ENCODE assay signal across 8 mouse cellular contexts in the genomic region with DNA sequence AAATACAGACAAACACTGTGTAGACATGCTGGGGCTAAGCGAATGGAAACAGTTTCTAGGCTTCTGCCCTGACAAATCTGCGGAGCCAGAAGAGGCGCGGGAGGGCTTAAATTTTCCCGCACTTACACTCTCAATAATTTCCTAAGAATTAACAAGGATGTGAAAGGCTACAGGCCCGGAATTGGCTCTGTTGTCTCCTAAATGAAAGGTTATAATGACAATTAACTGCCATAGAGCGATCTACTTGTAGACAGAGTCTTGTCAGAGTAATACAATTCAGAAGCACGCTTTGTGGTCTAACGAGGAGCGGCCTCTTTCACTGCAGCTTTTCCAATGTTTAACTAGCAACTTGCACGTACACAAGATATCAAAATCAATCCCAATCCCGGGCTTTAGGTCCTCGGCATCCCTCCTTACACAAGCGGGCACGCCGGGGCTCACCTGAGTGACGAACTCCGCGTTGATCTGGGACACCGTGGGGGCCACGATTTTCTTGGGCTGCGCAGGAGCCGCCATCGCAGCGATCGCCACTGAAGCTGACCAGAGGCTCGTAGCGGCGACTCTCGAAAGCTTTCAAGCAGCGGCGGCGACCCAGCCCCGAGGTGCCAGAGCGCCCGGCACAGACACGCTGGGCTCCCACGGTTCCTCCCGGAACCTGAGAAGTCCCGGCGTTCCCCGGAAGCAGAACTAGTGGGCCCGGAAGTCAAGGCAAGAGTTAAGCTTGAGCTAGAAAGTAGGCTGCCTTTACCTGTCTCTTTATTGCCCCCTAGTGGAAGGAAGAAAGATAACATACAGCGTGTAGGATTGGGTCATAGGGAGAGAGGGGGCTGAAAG. TPM values are rescaled to one million over a fixed set of nuclear protein-coding genes. Genes with fewer than 3 reads are reported as not detected.
A peak's percentile ranks its signal among the peaks of the same experiment; 100 is the strongest.
DNase-seq lines count a peak whose midpoint lies in the region; ATAC-seq and TF ChIP-seq lines count a peak whose summit lies in the region.

No protein-coding gene starts in this region.

- DNase-seq in c-Kit-positive CD71-positive TER-119-positive erythroid progenitor cells, embryonic 14.5 days (ENCODE audit: low spot score), result peak; percentile 79
- peak; percentile 92 for DNase-seq in heart, postnatal 0 days (ENCODE audit: low spot score)
- peak; percentile 79 to 88 for DNase-seq in kidney, postnatal 4 days

- peak overlapping the region; percentile 100 for H3K4me3 ChIP-seq in ES-Bruce4 (ENCODE audit: low read depth, low read length)
- H3K4me3 ChIP-seq in forebrain, embryonic 12.5 days (replicated peaks), result peak overlapping the region; percentile 88
- peak overlapping the region; percentile 95 for H3K4me3 ChIP-seq in heart, postnatal 0 days (ENCODE audit: low read depth, low read length)
- H3K4me3 ChIP-seq in liver, embryonic 16.5 days (ENCODE audit: low read depth, low read length), result peak overlapping the region; percentile 81
- peak overlapping the region; percentile 93 for H3K4me3 ChIP-seq in neural tube, embryonic 13.5 days
- peak overlapping the region; percentile 100 for H3K4me3 ChIP-seq in testis, adult 2 months (ENCODE audit: control insufficient read depth, low read depth, low read length)

- peak overlapping the region; percentile 92 for H3K4me2 ChIP-seq in forebrain, embryonic 12.5 days
- H3K4me2 ChIP-seq in heart, postnatal 0 days (ENCODE audit: low read depth, low read length), result peak overlapping the region; percentile 84
- peak overlapping the region; percentile 67 for H3K4me2 ChIP-seq in liver, embryonic 16.5 days (ENCODE audit: low read depth, low read length)
- peak overlapping the region; percentile 96 for H3K4me2 ChIP-seq in neural tube, embryonic 13.5 days

- no peak overlapping the region for H3K27ac ChIP-seq in ES-Bruce4 (ENCODE audit: insufficient read depth, low read length)
- 0 out of 2 replicates have a peak overlapping the region, but pooled peaks have one; percentile 31 for H3K27ac ChIP-seq in forebrain, embryonic 12.5 days
- H3K27ac ChIP-seq in heart, postnatal 0 days (ENCODE audit: low read depth), result 0 out of 2 replicates have a peak overlapping the region, but pooled peaks have one; percentile 58
- H3K27ac ChIP-seq in liver, embryonic 16.5 days (ENCODE audit: low read length), result no peak overlapping the region
- no peak overlapping the region for H3K27ac ChIP-seq in neural tube, embryonic 13.5 days (replicated peaks)
- H3K27ac ChIP-seq in testis, adult 2 months (ENCODE audit: control insufficient read depth, insufficient read depth, low read depth, low read length), result peak overlapping the region; percentile 73

- H3K9ac ChIP-seq in ES-Bruce4 (ENCODE audit: low read depth, poor library complexity, severe bottlenecking), result peak overlapping the region; percentile 100
- peak overlapping the region; percentile 83 for H3K9ac ChIP-seq in forebrain, embryonic 12.5 days
- H3K9ac ChIP-seq in heart, postnatal 0 days (replicated peaks; ENCODE audit: low read depth, low read length), result peak overlapping the region; percentile 88
- H3K9ac ChIP-seq in liver, embryonic 16.5 days (ENCODE audit: low read depth, low read length), result peak overlapping the region; percentile 85
- peak overlapping the region; percentile 87 for H3K9ac ChIP-seq in neural tube, embryonic 13.5 days

- H3K27me3 ChIP-seq in ES-Bruce4 (ENCODE audit: control insufficient read depth, insufficient read depth, low read length, poor library complexity, severe bottlenecking), result no peaks in the 10 kb centered on the region
- 0 out of 2 replicates have a peak, but pooled peaks cover 3% of the 10 kb centered on the region for H3K27me3 ChIP-seq in forebrain, embryonic 12.5 days
- no peaks in the 10 kb centered on the region for H3K27me3 ChIP-seq in heart, postnatal 0 days (ENCODE audit: control insufficient read depth, insufficient read depth, low read length)
- no peaks in the 10 kb centered on the region for H3K27me3 ChIP-seq in liver, embryonic 16.5 days (ENCODE audit: control insufficient read depth, insufficient read depth, low read depth, low read length)
- H3K27me3 ChIP-seq in neural tube, embryonic 13.5 days, result no peaks in the 10 kb centered on the region
- H3K27me3 ChIP-seq in testis, adult 2 months (ENCODE audit: control insufficient read depth, insufficient read depth, low read length), result no peaks in the 10 kb centered on the region

- ATAC-seq in forebrain, embryonic 12.5 days (ENCODE audit: low FRiP score), result peak; percentile 94
- ATAC-seq in heart, postnatal 0 days (ENCODE audit: insufficient read depth, low read depth), result peak; percentile 93
- peak; percentile 90 for ATAC-seq in liver, embryonic 16.5 days (ENCODE audit: low read depth)
- ATAC-seq in neural tube, embryonic 13.5 days (ENCODE audit: low read depth), result peak; percentile 97

- no peak for TF ChIP-seq EP300 in ES-Bruce4 (IDR thresholded peaks at IDR 0.05; ENCODE audit: insufficient read depth, low read depth, low read length)
- TF ChIP-seq EP300 in heart, postnatal 0 days (IDR thresholded peaks at IDR 0.05; ENCODE audit: low read depth), result no peak

- peak; percentile 29 for TF ChIP-seq POLR2A in ES-Bruce4 (IDR thresholded peaks at IDR 0.05; ENCODE audit: insufficient read depth, low read length)
- peak; percentile 86 for TF ChIP-seq POLR2A in testis, adult 2 months (IDR thresholded peaks at IDR 0.05; ENCODE audit: control insufficient read depth, low read depth, low read length)

- peaks cover 2% of the 10 kb centered on the region for H3K4me1 ChIP-seq in ES-Bruce4 (ENCODE audit: control insufficient read depth, insufficient read depth, low read length)
- peaks cover 9% of the 10 kb centered on the region for H3K4me1 ChIP-seq in forebrain, embryonic 12.5 days
- peaks cover 11% of the 10 kb centered on the region for H3K4me1 ChIP-seq in heart, postnatal 0 days (ENCODE audit: control insufficient read depth, insufficient read depth)
- H3K4me1 ChIP-seq in liver, embryonic 16.5 days (ENCODE audit: control insufficient read depth, low read depth, low read length), result peaks cover 6% of the 10 kb centered on the region
- peaks cover 15% of the 10 kb centered on the region for H3K4me1 ChIP-seq in neural tube, embryonic 13.5 days (replicated peaks)
- 0 out of 2 replicates have a peak, but pooled peaks cover 2% of the 10 kb centered on the region for H3K4me1 ChIP-seq in testis, adult 2 months (ENCODE audit: control insufficient read depth, insufficient read depth, low read length)

- H3K9me3 ChIP-seq in ES-Bruce4 (replicated peaks; ENCODE audit: control insufficient read depth, insufficient read depth, low read length, poor library complexity, severe bottlenecking), result no peaks in the 10 kb centered on the region
- H3K9me3 ChIP-seq in forebrain, embryonic 12.5 days, result no peaks in the 10 kb centered on the region
- no peaks in the 10 kb centered on the region for H3K9me3 ChIP-seq in heart, postnatal 0 days (replicated peaks; ENCODE audit: control insufficient read depth, low read length)
- H3K9me3 ChIP-seq in liver, embryonic 16.5 days (replicated peaks; ENCODE audit: control insufficient read depth, low read length), result no peaks in the 10 kb centered on the region
- H3K9me3 ChIP-seq in neural tube, embryonic 13.5 days, result no peaks in the 10 kb centered on the region

- H3K36me3 ChIP-seq in ES-Bruce4 (ENCODE audit: control insufficient read depth, insufficient read depth, low read length, poor library complexity, severe bottlenecking), result peaks cover 8% of the 10 kb centered on the region
- peaks cover 21% of the 10 kb centered on the region for H3K36me3 ChIP-seq in forebrain, embryonic 12.5 days (replicated peaks)
- H3K36me3 ChIP-seq in heart, postnatal 0 days (replicated peaks; ENCODE audit: control insufficient read depth, insufficient read depth, low read length), result peaks cover 16% of the 10 kb centered on the region; the same call in 1 of the 2 replicates
- no peaks in the 10 kb centered on the region; the same call in 1 of the 2 replicates for H3K36me3 ChIP-seq in liver, embryonic 16.5 days (ENCODE audit: control insufficient read depth, insufficient read depth)
- peaks cover 18% of the 10 kb centered on the region for H3K36me3 ChIP-seq in neural tube, embryonic 13.5 days
- H3K36me3 ChIP-seq in testis, adult 2 months (ENCODE audit: control insufficient read depth, insufficient read depth, low read length), result no peaks in the 10 kb centered on the region

- WGBS in forebrain, embryonic 12.5 days, result under 1% methylated on average over 44 of the region's 44 CpGs
- WGBS in heart, postnatal 0 days, result under 1% methylated on average over 44 of the region's 44 CpGs
- WGBS in liver, embryonic 16.5 days (ENCODE audit: insufficient replicate concordance), result under 1% methylated on average over 44 of the region's 44 CpGs
- under 1% methylated on average over 44 of the region's 44 CpGs for WGBS in neural tube, embryonic 13.5 days

- TF ChIP-seq CTCF in ES-Bruce4 (IDR thresholded peaks at IDR 0.05; ENCODE audit: low read depth, low read length), result peak; percentile 14
- TF ChIP-seq CTCF in heart, postnatal 0 days (IDR thresholded peaks at IDR 0.05; ENCODE audit: low read depth), result peak; percentile 93
- TF ChIP-seq CTCF in testis, adult 2 months (IDR thresholded peaks at IDR 0.05; ENCODE audit: control insufficient read depth, insufficient read depth, insufficient replicate concordance, low read depth, low read length), result peak; percentile 38; the same call in 1 of the 2 replicates

RNA-seq across cellular contexts. Expression of a gene that starts 12.0 kb away (rescaled TPM):
- polyA plus RNA-seq in ES-Bruce4 (2011; ENCODE audit: insufficient read depth, insufficient read length, low read depth, missing spikeins), result 103 and 108 TPM in 2 replicates
- polyA plus RNA-seq in forebrain, embryonic 12.5 days (2016; fragmentation: Nextera tagmentation; extraction: Ambion mirVana), result 58.9 and 71.2 TPM in 2 replicates
- total RNA-seq in heart, postnatal 0 days (2014; rRNA removed; ENCODE audit: low replicate concordance), result 15.0 and 16.1 TPM in 2 replicates
- polyA plus RNA-seq in heart, postnatal 0 days (2015; fragmentation: Nextera tagmentation; extraction: Ambion mirVana), result 15.9 and 18.6 TPM in 2 replicates
- 16.3 and 16.5 TPM in 2 replicates for polyA plus RNA-seq in liver, embryonic 16.5 days (2015; fragmentation: Nextera tagmentation; extraction: Ambion mirVana)
- polyA plus RNA-seq in neural tube, embryonic 13.5 days (2015; fragmentation: Nextera tagmentation; extraction: Ambion mirVana), result 40.4 and 43.1 TPM in 2 replicates
- polyA plus RNA-seq in testis, adult 2 months (2012; rRNA removed), result 13.3 and 14.5 TPM in 2 replicates

RNA-seq across cellular contexts. Expression of a gene that starts 26.4 kb away (rescaled TPM):
- 15.7 and 16.0 TPM in 2 replicates for polyA plus RNA-seq in ES-Bruce4 (2011; ENCODE audit: insufficient read depth, insufficient read length, low read depth, missing spikeins)
- 4.8 and 4.9 TPM in 2 replicates for polyA plus RNA-seq in forebrain, embryonic 12.5 days (2016; fragmentation: Nextera tagmentation; extraction: Ambion mirVana)
- 6.7 and 7.3 TPM in 2 replicates for total RNA-seq in heart, postnatal 0 days (2014; rRNA removed; ENCODE audit: low replicate concordance)
- 2.9 and 3.3 TPM in 2 replicates for polyA plus RNA-seq in heart, postnatal 0 days (2015; fragmentation: Nextera tagmentation; extraction: Ambion mirVana)
- 0.97 and 1.1 TPM in 2 replicates for polyA plus RNA-seq in liver, embryonic 16.5 days (2015; fragmentation: Nextera tagmentation; extraction: Ambion mirVana)
- polyA plus RNA-seq in neural tube, embryonic 13.5 days (2015; fragmentation: Nextera tagmentation; extraction: Ambion mirVana), result 4.8 and 5.0 TPM in 2 replicates
- 1.3 and 2.1 TPM in 2 replicates for polyA plus RNA-seq in testis, adult 2 months (2012; rRNA removed)

Comparison
In these comparisons a context has a peak if more than half of its experiments do, and no peak if none do; other contexts are left out.
1. H3K27ac ChIP-seq: peak in forebrain, embryonic 12.5 days (single experiment), heart, postnatal 0 days (single experiment) and testis, adult 2 months (single experiment); none in ES-Bruce4 (single experiment), liver, embryonic 16.5 days (single experiment) and neural tube, embryonic 13.5 days (single experiment).
2. CTCF ChIP-seq: peak in every context shown above with its lines; median percentile 93 in heart, postnatal 0 days; 38 in testis, adult 2 months; 14 in ES-Bruce4.
3. Peak in every context shown above with its lines, with median percentiles within 50 percentile points of each other: H3K4me3 ChIP-seq, H3K9ac ChIP-seq, DNase-seq, ATAC-seq and H3K4me2 ChIP-seq.